Mouse (Mus musculus) lung, postnatal 0 days (tissue): Measurements from ENCODE around the gene Zfp442. TPM values are rescaled to one million over a fixed set of nuclear protein-coding genes. Genes with fewer than 3 reads are reported as not detected.
"Not testable (repeated sequence)": the region's sequence is repeated elsewhere in the genome, so short reads cannot be mapped to it uniquely, and the experiment has no call there.

Experiments
- ATAC-seq: fragments of 200-750 bp; cut with Nextera tagmentation; 2 replicates; pipeline ENCODE4 v1.8.0; 2017; ENCODE audit warnings: moderate library complexity
- DNase-seq: peaks from one replicate; pipeline ENCODE4 v3.0.0-alpha.2; 2016; ENCODE audit warnings: low spot score
- H3K27ac ChIP-seq: fragments of 300-500 bp; sonication (generic); 2 replicates; pipeline ENCODE4 v1.5.1; 2014; ENCODE audit warnings: antibody characterized with exemption, mild to moderate bottlenecking, low read length, mixed read lengths
- H3K27me3 ChIP-seq: fragments of 300-500 bp; sonication (generic); replicated peaks from 2 replicates; pipeline ENCODE4 v1.6.1; 2014; ENCODE audit warnings: low read length, mixed read lengths; ENCODE audit not compliant: insufficient read depth
- H3K36me3 ChIP-seq: fragments of 300-500 bp; sonication (generic); 2 replicates; pipeline ENCODE4 v1.6.1; 2014; ENCODE audit warnings: low read length, mixed read lengths; ENCODE audit not compliant: insufficient read depth
- H3K4me1 ChIP-seq: fragments of 300-500 bp; sonication (generic); 2 replicates; pipeline ENCODE4 v1.6.1; 2014; ENCODE audit warnings: antibody characterized with exemption, low read depth, low read length, mixed read lengths; ENCODE audit not compliant: insufficient read depth
- H3K4me2 ChIP-seq: fragments of 300-500 bp; sonication (generic); replicated peaks from 2 replicates; pipeline ENCODE4 v1.6.1; 2014; ENCODE audit warnings: low read depth, mild to moderate bottlenecking, low read length, moderate library complexity, mixed read lengths
- H3K4me3 ChIP-seq: fragments of 300-500 bp; sonication (generic); 2 replicates; pipeline ENCODE4 v1.5.1; 2014; ENCODE audit warnings: low read depth, low read length
- H3K9ac ChIP-seq: fragments of 300-500 bp; sonication (generic); replicated peaks from 2 replicates; pipeline ENCODE4 v1.6.1; 2014; ENCODE audit warnings: low read depth, mild to moderate bottlenecking
- H3K9me3 ChIP-seq: fragments of 300-500 bp; sonication (generic); 2 replicates; pipeline ENCODE4 v1.6.1; 2016; ENCODE audit warnings: low read length, mixed read lengths
- CTCF ChIP-seq: IDR thresholded peaks from 2 replicates; pipeline ENCODE4 v1.5.1; 2016; ENCODE audit warnings: antibody characterized with exemption, mild to moderate bottlenecking
- EP300 ChIP-seq: IDR thresholded peaks from 2 replicates; pipeline ENCODE4 v1.6.1; 2016; ENCODE audit warnings: antibody characterized with exemption, mild to moderate bottlenecking, control low read depth
- WGBS: fragments of 180-500 bp; shearing (Covaris S2); extraction: QIAGEN DNeasy Blood & Tissue Kit; methylation state at CpG from one replicate; pipeline ENCODE4 v1.1.7; 2014; 5-methylcytosine and 5-hydroxymethylcytosine counted together
- polyA plus RNA-seq: library from polyadenylated mRNA; unstranded; fragments of >200 nt; fragmentation: Nextera tagmentation; extraction: Ambion mirVana; gene quantifications from 2 replicates; pipeline ENCODE4 v1.2.1, GENCODE M21; 2015

Zfp442 gene
- polyA plus RNA-seq, result 2.1 and 2.7 TPM in 2 replicates

- ATAC-seq (peak; percentile 100), DNase-seq (peak; percentile 49)
- not testable (repeated sequence) for H3K9ac ChIP-seq, H3K9me3 ChIP-seq, H3K27ac ChIP-seq, H3K4me1 ChIP-seq, H3K27me3 ChIP-seq, H3K36me3 ChIP-seq
- WGBS, result under 1% methylated on average over 18 of the region's 18 CpGs
- Histone ChIP-seq H3K4me3 (peak within 1 kb of the TSS; percentile 33), H3K4me2 (peak within 1 kb of the TSS; percentile 51)
Observed at GRCm38 (mm10) chr2:150451180-150451919, at the start of gene Zfp442. Gene Zfp442 (minus strand): TSS chr2:150451486.

GRCm38 (mm10) chr2:150500124-150500973 lies 49.1 kb upstream of the Zfp442 start:
- not testable (repeated sequence) for H3K36me3 ChIP-seq, H3K4me3 ChIP-seq, ATAC-seq, H3K9me3 ChIP-seq, H3K9ac ChIP-seq, H3K27me3 ChIP-seq, H3K4me1 ChIP-seq, DNase-seq, H3K27ac ChIP-seq
- peak overlapping the region; percentile 25; the same call in 1 of the 2 replicates for H3K4me2 ChIP-seq
- 41% methylated on average over 59 of the region's 60 CpGs for WGBS

GRCm38 (mm10) chr2:150493031-150493430 lies 41.7 kb upstream of the Zfp442 start:
- TF ChIP-seq EP300, result no peak
- no peak for TF ChIP-seq CTCF
- WGBS, result 74% methylated on average over 2 of the region's 2 CpGs
- Histone ChIP-seq H3K4me1 (no peaks in the 10 kb centered on the region), H3K9me3 (no peaks in the 10 kb centered on the region), H3K4me2 (no peak overlapping the region), H3K27ac (no peak overlapping the region), H3K36me3 (no peaks in the 10 kb centered on the region), H3K4me3 (no peak overlapping the region), H3K9ac (no peak overlapping the region), H3K27me3 (no peaks in the 10 kb centered on the region)
- DNase-seq (no peak), ATAC-seq (no peak)

- H3K4me1 ChIP-seq, H3K4me2 ChIP-seq, H3K27ac ChIP-seq, H3K9me3 ChIP-seq, H3K27me3 ChIP-seq, ATAC-seq, H3K36me3 ChIP-seq, H3K9ac ChIP-seq, DNase-seq, H3K4me3 ChIP-seq: not testable (repeated sequence)
- WGBS, result 67% methylated on average over 7 of the region's 8 CpGs
Observed at GRCm38 (mm10) chr2:150484939-150485778, 33.9 kb upstream of the Zfp442 start, which contains the start of gene Zfp345. Gene Zfp345 (minus strand): TSS chr2:150485091.

GRCm38 (mm10) chr2:150439084-150439483 lies 12.2 kb downstream of the Zfp442 start:
- H3K27ac ChIP-seq, H3K9ac ChIP-seq, H3K9me3 ChIP-seq, DNase-seq, H3K36me3 ChIP-seq, H3K27me3 ChIP-seq, H3K4me1 ChIP-seq, H3K4me2 ChIP-seq, ATAC-seq, H3K4me3 ChIP-seq: not testable (repeated sequence)
- WGBS, result 82% methylated on average over 1 of the region's 1 CpGs

- not testable (repeated sequence) for H3K9me3 ChIP-seq
Observed at GRCm38 (mm10) chr2:150412146-150412545, 39.1 kb downstream of the Zfp442 start.

More at GRCm38 (mm10) chr2:150412146-150412545, 39.1 kb downstream of the Zfp442 start:
- not testable (repeated sequence) for H3K4me2 ChIP-seq, DNase-seq, H3K4me3 ChIP-seq, H3K27me3 ChIP-seq, H3K4me1 ChIP-seq, ATAC-seq, H3K9ac ChIP-seq, H3K27ac ChIP-seq, H3K36me3 ChIP-seq
- WGBS, result 85% methylated on average over 17 of the region's 17 CpGs
